Mouse (Mus musculus): ENCODE data around the gene Ifnar2.
"Not testable (repeated sequence)": the region's sequence is repeated elsewhere in the genome, so short reads cannot be mapped to it uniquely, and the experiment has no call there.

Ifnar2 gene

DNA sequence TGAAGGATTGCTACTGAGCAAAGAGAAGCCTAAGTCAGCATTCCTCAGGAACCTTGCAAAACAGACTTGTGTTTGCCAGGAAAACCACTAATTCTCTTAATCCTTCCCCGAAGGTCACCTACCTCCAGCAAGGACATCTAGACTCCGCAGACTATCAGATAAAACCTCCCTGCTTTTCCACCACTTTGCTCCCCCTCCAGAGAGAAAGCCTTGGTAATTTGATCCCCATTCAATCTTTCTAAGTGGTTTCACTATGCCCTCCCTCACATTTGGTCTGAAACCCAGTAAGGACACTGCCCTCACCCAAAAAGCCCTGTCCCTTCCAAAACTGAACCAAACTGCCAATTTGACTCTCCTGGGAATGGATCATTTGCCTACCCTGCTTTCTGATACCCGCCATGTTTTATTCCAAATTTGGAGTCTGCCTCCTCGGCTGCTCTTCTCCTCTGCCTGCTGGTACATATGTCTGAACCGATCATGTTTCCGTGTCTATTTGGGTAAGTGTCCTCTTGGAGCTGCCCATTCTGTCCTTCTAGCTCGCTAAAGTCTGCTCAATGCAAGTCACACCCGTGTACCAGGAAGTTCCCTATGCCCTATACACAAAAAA lies 55.8 kb downstream of the Ifnar2 start:
- no peak for DNase-seq (ENCODE audit: low spot score)

DNA sequence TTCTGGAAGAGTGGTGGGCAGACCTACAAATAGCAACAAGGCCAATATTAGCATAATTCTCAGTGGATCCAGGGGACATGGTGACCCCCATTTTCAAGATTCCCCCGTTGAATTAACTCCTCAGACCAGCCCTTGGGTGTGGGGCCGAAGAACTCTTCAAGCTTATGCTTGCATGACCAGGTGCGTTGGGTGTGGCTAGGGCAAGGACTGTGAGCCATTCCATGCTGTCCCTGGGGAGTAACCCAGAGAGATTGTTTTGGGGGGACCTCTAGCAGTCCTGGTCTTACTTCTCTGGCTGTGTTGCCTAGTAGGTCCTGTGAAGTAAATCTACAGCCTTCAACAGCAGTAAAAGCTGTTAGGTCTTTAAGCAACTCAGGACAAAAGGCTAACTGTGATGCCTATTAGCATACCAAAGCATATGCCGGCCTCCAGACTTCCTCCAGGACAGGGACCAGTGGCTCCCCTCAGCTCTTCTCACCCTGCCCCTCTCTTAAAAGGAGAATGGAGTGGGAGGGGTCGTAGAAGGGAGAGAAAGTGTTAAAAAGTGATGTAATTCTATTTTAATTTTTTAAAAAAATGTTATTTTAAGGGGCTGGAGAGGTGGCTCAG lies 60.2 kb downstream of the Ifnar2 start:
- no peak for DNase-seq (ENCODE audit: low spot score)

DNA sequence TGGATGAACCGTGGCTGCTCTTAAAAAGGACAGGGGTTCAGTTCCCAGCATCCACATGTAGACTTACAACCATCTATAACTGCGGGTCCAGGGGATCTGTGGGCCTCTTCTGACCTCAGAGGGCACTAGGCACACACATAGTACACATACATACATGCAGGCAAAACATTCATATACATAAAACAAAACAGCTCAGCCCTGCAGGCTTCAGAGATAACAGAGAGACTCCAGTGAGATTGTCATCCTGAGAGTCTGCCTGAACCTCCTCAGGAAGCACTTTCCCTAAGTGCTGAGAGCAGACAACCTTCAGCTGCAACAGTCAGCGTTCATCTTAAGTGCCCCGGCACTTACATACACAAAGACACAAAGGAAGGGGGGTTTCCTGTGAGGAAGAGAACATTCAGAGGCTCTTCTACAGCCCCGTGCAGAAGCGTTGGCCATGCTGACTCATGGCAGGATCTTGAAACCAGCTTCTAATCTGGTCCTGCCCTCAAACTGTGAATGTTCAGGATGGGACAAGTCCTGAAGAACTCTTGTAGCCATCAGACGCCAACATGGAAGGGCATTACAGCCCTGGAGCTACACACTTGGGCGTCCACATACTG lies 60.8 kb downstream of the Ifnar2 start:
- DNase-seq (ENCODE audit: low spot score) = no peak

DNA sequence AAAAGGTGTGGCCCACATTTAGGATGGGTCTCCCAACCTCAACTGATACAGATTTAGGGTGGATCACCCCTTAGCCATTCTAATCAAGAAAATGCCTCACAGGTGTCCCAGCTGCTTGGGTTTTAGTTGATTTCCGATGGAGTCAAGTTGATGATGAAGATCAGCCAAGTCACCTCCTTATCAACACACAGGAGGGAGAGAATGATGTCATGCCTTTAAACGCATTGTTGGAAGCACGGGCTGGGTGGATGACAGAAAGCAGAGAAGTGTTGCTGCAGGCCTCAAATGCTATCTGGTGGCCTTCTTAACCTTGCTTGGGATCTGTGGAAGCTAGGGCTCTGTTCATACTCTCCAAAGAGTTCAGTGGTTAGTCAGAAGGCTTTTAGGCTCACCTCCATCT lies 61.5 kb downstream of the Ifnar2 start:
- DNase-seq (ENCODE audit: low spot score) = no peak

DNA sequence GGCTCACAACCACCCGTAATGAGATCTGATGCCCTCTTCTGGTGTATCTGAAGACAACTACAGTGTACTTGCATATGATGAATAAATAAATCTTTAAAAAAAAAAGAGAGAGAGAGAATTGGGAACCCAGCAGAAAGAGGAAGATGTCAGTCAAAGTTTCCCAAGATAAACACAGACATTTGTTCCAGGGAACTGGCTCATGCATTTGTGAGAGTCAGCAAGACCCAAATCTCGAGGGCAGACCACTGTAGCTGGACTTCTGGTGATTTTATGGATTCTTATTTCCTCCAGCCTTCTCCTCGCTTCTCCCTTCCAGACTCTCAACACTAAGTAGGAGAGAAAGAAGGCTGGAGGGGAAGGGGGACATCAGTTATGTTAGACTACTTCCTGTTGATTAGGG lies 65.5 kb downstream of the Ifnar2 start:
- no peak for DNase-seq (ENCODE audit: low spot score)

DNA sequence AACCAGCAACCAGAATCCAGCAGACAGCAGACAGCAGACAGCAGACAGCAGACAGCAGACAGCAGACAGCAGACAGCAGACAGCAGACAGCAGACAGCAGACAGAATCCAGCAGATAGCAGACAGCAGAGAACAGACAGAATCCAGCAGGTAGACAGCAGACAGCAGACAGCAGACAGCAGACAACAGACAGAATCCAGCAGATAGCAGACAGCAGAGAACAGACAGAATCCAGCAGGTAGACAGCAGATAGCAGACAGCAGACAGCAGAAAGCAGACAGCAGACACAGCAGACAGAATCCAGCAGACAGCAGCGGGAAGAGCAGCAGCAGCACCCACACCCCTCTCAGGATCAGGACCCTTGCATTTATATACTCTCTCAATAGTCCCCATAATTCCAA lies 66.0 kb downstream of the Ifnar2 start:
- not testable (repeated sequence) for DNase-seq (ENCODE audit: low spot score)

DNA sequence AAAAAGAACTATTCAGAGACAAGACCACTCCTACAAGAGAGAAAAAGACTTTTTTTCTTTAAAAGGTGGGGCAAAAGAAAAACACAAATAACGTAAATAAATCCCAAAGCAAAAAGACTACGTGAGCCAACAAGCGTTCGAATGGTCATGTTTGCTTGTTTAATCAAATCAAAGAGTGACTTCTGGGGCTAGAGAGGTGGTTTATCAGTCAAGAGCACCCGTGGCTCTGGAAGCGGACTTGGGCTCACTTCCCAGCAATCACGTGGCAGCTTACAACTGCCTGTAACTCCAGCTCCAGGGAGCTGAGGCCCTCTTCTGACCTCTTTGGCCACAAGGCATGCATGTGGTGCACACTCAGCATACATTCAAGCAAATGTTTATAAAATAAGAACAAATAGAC lies 68.8 kb downstream of the Ifnar2 start:
- peak; percentile 25 for DNase-seq (ENCODE audit: low spot score)

DNA sequence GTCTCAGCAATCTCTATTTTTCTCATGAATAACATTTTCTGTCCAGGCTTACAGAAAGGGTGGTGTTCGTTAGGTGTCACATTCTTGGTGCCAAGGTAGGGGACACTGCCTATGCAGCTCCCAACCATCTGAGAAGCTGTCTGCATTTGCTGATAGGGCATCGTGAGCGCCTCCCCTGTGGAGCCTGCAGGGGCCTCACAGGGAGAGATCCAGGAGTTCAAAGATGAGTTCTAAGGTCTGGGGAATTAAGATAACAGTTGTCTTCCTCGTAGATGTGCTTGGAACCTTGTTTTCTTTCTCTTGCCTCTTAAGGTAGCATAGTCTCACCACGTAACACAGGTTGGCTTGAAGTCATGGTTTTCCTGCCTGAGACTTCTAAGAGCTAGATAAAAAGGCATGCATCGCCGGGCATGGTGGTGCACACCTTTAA lies 69.2 kb downstream of the Ifnar2 start:
- no peak for DNase-seq (ENCODE audit: low spot score)

DNA sequence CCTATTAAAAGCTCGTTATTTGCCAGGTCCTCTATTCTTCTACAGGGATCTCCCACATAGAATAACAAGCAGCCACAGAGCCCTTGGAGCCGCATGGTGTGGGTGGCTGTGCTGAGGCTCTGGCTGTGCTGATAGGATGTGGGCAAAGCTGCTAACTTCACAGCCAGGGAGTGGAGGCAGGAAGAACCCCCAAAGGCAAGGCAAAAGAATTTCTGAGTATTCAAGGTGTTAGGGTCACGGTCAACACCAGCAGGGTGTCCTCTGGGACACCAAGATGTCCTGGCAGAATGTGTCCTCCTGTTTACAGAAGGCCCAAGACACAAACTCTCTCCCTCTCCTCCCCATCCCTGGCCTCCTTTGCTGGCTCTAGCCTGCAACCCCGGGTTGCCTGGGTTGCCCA lies 69.9 kb downstream of the Ifnar2 start:
- DNase-seq (ENCODE audit: low spot score) = no peak

DNA sequence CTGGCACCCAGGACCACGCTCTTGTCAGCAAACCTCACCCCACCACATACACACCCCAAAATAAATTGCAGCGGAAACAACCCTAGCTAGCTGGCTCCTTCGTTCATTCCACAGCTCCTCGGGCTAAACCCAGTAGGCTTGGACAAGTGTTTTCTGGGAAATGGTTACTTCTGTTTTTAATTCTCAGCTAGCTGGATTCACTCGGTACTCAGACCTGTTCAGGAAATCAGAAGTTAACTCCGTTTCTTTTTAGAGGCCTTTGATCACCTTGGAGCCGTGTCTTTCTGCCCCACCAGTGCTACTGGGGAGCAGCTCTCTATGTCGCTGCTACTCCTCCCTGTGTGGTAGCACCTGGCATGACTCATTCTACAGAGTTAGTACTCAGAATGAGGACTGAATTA lies 70.6 kb downstream of the Ifnar2 start:
- DNase-seq (ENCODE audit: low spot score) = no peak

DNA sequence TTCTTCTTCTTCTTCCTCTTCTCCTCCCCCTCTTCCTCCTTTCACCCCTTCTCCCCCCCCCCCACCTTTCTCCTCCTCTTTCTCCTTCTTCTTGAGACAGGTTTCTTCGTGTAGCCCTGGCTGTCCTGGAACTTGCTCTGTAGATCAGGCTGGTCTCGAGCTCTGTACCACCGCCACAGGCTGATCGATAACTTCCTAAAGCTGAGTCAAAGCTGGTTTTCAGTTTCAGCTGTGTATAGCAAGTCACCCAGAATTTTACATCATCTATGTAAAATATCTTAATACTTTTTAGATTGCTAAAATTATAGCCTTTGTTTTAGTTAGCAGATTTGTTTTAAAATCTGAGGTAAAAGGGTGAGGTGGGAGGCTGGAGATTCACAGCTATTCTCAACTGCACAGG lies 72.3 kb downstream of the Ifnar2 start:
- DNase-seq (ENCODE audit: low spot score) = no peak

DNA sequence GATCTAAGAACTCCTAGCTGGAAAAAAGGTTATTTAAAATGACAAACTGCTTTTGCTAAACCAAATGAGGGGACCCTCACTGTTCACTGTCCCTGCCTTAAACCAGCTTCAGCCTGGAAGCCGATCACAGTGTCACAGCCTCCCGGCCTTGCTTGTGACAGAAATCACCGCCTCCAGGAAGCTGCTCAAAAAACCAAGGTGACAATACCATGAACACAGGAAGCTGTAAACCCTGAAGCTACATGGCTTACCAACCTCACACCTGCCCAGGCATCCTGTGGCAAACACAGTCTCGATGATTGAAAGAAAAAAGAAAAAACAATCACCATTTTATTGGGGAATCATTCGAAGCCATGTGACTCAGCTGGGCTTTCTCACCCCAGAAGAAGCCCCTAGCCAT lies 73.0 kb downstream of the Ifnar2 start:
- no peak for DNase-seq (ENCODE audit: low spot score)

DNA sequence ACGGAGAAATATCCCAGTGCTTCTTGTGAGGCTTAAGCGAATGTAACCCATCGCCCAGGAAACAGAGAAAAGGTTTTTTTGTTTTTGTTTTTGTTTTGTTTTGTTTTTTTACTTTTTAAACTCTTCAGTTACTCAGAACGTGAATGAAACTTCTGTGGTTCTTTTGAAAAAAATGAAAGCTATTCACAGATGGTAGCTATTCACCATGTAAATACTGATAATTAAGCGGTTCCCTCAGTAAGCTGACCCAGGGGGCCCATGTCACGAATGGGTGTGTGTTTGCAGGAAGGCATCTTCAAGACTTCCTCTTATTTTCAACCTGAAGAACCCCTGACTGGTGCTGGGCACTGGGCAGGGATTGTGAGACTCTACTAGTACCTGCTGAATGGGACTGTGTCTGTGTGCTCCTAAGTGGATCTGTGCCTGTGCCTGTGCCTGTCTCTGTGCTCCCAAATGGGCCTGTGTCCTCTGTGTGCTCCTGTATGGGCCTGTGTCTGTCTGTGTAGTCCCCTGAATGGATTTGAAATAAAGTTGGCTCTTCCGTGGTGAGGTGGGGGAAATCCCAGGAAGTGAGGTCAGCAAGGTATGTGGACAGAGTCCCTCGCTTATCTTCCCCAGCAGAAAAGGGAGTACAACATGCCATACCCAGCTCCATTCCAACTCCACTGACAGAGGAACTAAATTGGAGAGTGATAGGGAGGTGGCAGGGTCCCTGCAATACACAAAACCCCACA lies 74.4 kb downstream of the Ifnar2 start:
- no peak for DNase-seq (ENCODE audit: low spot score)

DNA sequence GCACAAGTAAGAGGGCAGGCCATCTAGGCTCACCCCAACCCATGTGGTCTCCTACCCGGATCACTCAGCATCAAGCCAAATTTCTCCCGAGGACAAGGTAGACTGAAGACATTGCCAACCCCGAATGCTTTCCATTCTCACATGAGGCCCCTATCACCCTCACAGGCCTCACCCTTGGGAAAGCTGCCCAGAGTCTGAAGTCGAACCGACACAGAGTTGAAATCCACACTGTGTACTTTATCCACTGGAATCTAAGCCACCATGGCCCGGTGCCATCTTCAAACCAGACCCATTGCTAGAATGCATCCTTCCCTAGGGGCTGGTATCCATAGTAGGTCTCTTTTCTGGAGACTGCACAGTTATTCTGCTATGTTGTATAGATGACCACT lies 74.9 kb downstream of the Ifnar2 start:
- DNase-seq (ENCODE audit: low spot score) = no peak

DNA sequence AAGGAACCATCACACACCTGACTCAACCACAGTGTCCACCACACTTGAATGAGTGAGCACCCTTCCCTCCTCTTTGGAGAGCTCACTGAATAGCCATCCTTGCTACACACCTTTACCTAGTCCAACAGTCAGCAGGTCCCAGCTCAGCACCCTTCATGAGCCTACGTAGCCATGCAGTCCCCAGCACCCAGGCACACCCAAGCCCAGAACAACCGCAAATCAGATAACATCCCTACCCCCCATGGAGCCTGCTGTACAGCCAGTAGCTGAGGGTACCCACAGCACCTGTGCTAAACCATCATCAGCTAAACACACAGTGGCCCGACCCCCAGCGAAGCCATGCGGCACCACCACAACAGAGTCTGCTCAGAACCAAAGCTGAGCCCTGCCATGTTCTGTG lies 75.5 kb downstream of the Ifnar2 start:
- DNase-seq (ENCODE audit: low spot score) = no peak

DNA sequence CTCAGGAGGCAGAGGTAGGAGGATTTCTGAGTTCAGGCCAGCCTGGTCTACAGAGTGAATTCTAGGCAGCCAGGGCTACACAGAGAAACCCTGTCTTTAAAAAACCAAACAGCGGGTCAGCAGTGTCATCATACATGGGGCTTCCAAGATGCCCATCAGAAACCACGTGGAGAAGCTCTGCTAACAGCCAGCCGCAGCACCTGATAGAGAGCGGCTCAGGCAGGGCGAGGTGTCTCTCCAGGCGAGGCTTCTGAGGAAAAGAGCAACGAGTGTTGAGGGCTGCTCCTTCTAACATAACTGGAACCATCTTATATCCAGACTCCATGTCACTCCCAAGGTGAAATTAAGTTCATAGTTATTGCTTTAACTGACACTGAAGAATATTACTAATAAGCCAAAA lies 76.3 kb downstream of the Ifnar2 start:
- DNase-seq (ENCODE audit: low spot score) = no peak

DNA sequence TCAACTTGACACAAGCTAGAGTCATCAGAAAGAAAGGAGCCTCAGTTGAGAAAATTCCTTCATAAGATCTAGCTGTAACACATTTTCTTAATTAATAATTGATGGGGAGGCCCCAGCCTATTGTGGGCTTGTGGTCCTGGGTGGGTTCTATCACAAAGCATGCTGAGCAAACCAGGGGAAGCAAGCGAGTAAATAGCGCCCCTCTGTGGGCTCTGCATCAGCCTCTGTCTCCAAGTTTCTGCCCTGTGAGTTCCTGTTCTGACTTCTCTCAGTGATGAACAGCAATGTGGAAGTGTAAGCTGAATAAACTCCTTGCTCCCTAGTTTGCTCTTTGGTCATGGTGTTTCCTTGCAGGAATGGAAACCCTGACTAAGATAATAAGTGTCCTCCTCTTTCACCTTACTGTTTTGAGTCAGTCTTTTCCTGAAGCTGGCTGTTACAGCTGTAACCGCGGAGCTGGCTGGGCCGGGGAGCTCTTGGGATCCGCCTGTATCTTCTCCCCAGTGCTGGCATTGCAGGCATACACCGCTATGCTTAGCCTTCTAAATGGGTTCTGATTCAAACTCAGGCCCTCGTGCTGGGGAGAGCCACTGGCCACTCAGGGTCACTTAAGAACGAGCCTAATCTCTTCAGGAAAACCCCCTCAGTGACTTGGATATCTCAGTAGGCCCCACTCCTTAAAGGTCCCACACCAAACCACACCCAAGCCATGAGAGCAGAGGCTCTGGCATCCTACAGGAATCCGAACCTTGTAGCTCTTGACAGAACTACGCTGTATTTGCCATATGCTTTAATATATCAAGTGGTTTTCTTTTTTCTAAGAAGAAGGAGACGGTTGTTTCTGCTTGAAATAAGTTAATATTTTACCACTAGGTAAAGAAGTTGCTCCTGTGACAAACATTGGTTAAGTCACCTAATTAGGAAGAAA lies 77.8 kb downstream of the Ifnar2 start:
- no peak for DNase-seq (ENCODE audit: low spot score)

DNA sequence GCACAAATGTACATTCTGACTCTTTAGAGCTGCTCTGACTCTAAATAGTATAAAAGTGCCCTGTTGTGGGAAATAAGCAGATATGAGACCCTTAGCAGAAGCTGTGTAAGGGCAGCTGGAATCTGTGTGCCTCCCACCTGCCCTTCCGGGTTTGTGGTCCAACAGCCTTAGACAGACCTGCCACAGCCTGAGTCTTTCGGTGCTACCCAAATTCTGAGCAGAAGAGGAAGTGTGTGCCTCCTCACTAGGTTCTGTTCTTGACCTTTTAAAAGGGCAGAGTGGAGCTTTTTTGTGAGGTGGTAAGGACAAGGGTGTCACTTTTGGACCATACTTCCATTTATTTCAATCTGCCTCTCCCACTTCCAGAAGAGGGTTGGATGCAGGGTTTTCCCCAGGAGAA lies 79.4 kb downstream of the Ifnar2 start:
- DNase-seq (ENCODE audit: low spot score) = no peak

DNA sequence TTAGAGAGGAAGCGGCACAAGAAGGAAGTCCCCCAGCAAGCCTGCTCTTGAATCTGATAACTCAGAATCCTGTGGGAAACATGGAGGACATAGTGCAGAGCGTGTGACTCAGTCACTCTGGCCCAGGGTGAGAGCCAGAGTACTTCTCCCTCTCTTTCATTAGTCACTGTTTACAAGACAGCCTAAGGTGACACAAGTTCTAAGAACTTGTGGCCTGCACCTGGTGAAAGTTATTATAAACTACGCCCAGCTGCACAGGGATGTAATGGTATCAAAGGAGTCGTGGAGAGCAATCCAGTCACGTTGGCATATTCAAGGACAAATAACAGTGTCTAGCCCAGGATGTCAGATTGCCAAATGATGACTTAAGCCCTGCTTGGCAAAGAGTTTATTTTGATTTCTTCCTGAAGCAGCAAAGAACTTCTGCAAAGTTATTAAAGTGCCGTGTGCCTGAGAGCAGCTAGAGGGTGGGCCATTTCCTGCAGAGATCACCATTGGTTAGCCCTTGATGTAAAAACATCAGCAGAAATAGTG lies 79.8 kb downstream of the Ifnar2 start:
- DNase-seq (ENCODE audit: low spot score) = no peak

All from embryo, embryonic 10 days (tissue).